Mouse (Mus musculus): Measurements from ENCODE around the gene Scly.

Gene Scly

DNA sequence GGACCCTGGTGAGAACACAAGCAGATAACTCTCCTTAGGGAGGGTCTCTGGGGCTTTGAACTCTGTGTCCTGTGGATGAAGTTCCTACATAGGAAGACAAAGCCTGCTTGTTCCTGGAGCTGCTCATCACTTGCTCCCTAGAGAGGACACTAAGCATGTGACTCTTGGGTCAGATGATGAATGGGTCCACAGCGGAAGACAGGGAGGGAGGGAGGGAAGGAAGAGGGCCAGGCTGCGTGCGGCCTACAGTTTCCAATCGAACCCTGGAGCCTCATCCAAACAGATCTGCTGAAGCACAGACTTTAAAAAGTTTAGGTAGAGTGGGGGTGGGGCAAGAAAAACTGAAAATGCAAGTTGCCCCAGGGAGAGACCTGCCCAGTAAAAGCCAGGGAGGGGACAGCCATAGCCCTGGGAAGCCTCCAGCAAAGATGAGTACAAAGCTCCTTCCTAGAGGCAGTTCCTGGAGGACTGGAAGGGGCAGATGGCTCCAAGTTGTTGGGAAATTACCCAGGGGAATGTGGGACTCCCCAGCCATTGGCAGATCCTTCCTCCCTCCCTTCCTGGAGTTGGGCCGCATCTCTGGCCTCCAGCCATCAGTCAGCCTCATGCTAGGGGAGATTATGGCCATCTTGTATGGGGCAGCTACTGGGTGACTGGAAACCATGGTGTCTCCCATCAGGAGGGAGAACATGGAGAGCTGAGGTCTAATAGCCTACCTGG, 1.7 kb downstream of the Scly start:
- in situ Hi-C loops (cut with MboI, MseI), result no loop called here

DNA sequence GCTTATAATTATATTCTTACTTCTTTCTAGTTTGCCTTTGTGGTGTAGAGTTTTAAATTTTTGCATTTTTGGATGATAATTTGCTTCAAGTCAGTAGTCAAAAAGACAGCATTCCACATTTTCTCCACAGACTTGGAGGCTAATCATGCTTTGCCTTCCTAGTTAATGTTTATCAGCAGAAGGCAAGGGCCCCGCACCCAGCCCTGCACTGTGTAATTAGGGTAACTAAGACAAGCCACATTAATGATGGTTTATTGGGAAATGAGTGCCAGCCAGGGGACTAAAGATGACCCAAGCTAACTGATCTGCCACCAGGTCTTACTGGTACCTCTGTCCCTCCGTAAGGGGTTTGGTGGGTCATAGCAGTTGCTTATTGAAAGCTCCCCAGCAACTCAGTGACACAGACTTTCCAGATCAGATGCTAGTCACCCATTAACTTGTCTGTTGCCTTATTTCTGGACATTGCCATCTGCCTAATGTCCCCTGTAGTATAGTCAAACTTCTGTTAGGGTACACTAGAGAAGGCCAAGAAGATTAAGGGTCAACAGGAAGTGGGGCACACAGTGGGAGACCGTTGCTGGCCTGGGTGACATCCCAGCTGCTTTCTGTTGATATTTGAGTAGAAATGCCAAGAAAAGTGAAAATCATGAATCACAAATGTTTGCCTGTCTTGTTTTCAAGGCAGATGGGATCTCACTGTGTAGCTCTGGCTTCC, 3.2 kb downstream of the Scly start:
- in situ Hi-C loops (cut with MboI, MseI), result no loop called here

DNA sequence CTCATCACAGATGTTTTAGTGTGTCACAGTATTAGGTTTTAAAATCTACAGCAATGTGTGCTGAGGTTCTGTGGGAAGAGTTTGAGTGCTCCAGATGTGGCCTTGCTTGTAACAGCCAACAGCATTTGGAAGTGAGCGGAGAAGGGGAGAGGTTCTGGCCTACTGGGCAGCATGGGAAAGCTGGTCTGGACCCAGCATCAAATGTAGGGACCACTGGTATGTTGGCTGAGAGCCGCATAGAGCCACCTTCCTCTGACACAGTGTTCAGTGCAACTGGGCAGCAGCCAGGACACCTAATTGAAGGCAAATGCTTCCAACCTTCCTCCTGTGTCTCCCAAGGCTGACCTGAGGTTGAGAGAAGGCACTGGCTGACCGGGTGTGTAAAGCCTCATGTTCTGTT, 3.9 kb downstream of the Scly start:
- in situ Hi-C loops (cut with MboI, MseI), result no loop called here

DNA sequence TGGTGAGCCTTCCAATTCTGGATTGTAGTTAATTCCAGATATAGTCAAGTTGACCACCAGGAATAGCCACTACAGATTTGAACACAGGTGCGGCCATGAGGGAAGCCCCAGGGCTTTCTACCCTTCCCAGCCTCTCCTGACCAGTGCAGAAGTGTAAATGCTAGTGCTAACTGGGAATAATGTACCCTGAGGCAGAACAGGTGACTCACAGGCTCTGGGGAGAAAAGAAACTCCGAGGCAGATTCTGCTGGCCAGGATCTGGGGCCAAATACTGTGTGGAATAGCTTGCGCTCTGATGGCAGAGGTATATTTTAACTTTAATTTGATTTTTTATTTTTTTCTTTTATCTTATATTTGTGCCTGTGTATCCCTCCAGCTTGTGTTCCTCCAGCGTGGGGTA, 6.5 kb downstream of the Scly start:
- in situ Hi-C loops (cut with MboI, MseI), result no loop called here

DNA sequence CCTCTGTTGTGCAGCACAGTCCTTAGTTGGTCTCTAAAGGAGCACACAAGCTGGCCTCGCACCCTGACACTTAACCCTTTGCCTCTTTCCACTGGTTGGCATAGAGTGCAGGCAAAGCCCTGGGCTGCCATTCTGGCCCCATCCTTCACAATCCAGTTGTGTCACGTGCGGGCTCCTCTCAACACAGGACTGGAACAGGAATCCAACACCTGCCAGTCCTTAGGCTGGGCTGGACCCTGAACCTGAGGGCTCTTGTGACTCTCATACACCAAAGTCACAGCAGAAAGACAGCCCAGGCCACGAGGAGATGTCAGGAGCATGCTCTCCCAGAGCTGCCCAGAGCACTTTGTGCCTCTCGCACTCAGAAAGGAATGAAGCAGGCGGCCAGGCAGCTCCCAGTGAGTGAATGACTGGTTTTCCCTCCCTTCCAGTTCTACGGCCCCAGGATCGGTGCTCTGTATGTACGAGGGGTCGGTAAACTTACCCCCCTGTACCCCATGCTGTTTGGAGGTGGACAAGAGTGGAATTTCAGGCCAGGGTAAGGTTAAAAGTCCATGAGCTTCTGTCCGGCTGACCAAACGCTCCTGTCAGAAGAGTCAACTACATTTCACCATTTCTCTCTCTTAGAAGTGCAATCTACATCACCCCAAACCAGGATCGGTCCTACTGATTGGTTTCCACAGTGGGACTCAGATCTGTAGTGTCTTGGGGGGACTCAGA, 11.4 kb downstream of the Scly start:
- in situ Hi-C loops (cut with MboI, MseI), result no loop called here

DNA sequence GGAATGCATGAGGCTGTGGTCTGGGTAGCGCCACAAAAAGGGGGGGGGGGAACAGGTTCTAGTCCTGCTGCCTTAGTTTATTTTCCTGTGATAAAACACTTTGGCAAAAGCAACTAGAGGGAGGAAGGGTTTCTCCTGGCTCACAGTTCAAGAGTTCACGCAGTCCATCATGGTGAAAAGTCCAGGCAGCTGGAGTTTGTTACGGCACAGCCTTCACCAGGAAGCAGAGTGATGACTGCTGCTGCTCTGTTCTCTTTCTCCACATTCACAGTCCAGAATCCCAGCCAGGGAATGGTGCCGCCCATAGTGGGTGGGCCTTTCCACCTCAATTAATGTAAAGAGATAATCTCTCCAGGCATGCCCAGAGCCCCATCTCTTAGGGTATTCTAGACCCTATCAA, 14.1 kb downstream of the Scly start:
- in situ Hi-C loops (cut with MboI, MseI), result no loop called here

DNA sequence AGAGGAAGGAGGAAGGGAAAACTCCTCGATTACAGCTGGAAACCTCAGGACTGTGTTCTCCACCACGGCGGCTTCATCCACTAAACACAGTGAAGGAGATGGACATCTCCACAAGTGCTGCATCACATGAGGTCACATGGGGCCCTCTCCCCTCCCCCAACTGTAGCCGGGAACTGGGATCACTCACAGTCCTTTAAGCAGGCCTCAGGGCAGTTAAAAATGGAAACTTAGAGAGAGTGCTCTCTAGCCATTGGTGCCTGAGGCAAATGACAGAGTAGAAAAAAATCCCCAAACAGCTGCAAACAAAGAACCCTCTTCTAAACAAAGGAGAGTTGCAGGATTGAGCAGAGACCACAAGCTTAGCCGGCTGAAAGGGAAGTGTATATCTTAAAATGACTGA, 15.1 kb downstream of the Scly start:
- in situ Hi-C loops (cut with MboI, MseI), result no loop called here

DNA sequence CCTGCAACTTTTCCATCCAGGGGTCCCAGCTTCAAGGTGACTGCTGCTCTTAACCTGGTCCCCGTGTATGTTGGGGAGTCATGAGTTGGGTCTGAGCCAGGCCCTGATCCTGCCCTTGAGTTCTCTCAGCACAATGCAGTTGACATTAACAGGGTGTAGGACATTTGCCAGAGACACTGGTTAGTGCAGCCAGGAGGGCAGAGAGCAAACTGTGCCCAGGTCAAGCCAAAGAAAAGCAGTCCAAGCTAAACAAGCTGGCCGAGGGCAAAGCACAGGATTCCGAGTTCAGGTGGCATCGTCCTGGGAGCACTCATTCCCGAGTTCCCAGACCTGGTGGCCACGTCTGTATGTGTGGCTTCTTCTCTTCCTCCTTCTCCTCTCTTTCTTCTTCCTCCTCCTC, 19.5 kb downstream of the Scly start:
- in situ Hi-C loops (cut with MboI, MseI), result no loop called here

DNA sequence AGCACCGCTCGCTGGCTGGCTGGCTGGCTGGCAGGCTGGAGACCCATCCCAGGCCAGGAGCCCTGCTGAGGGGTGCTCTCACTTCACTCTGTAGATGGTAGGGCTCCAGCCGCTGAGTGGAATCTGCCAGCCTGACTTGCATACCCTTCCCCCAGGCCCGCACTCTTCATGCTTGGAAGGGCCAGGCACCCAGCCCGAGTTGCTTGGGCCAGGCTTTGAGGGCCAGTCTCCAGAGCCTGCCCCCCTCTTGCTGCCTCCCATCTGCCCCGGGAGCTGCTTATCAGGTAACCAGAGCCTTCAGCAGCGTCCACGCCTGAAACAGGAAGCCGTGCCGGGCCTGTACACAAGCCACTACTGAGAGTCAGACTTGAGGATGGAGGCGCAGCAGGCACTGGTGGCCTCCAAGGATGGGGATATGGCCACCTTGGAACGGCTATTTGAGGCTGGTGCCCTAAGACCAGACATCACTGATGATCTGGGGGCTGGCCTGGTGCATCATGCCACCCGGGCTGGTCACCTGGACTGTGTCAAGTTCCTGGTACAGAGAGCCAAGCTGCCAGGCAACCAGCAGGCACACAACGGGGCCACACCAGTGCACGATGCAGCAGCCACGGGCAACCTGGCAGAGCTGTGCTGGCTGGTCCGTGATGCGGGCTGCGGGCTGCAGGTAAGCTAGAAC, 23.8 kb downstream of the Scly start, which contains the start of gene Espnl:
Gene Espnl (plus strand): TSS at position 316 of the 679 bp plus-strand sequence.
- in situ Hi-C loops (cut with MboI, MseI), result no loop called here

DNA sequence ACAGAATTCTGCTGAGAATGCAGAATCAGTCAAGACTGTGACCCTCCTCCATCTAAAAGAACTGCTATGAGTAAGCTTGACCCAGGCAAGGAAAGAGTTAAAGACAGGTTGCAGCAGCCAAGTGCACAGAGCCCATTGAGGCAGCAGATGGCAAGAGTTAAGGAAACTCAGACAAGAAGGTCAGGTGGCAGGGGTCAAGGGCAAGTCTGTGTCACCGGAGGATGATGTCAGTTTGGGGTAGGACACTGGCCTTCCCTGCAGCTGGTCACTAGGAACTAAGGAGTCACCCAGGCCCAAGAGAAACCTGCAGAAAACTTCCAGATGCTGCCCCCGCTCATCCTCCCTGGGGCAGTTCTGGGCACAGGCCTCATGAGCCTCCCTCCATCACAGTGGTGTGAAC, 26.5 kb downstream of the Scly start:
- in situ Hi-C loops (cut with MboI, MseI), result no loop called here

DNA sequence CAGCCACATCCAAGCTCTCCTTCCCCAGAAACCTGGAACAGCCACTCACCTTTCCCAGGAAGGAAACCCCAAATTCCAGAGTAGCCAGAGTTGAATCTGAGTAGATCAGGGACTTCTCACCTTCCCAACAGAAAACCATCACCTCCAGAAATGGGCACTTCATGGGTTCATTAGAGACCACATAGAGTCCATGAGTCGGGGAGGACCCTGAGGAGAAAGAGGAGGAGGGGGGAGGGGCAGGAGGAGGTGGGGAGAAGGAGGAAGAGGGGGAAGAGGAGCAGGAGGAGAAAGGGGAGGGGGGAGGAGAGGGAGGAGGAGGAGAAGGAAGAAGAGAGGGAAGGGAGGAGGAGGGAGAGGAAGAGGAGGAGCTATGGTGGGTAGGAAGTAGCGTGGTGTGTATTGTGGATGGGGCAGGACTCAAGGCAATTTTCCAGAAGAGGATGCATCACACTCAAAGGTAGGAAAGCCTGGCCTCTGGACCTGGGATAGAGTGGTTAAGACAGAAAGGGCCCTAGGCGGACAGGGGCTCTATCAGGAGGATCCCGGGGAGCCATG, 27.4 kb downstream of the Scly start:
- in situ Hi-C loops (cut with MboI, MseI), result no loop called here

DNA sequence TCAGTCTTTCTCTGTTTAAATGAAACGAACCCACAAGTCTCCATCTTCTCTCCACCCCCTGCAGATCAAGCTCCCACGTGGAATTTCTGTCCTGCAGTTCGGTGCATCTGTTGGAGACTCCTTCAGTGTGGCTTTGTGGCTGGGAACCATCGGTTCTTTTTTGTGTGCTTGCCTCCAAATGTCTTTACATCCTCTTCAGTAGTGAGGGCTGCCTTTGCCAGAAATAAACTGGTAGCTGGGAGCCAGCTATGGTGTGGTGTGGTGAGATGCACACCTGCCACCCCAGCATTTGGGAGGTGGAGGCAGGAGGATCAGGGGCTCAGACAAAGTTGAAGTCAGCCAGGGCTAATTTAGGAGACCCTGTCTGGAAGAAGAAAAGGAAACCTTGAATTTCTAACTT, 34.0 kb downstream of the Scly start:
- in situ Hi-C loops (cut with MboI, MseI), result loop anchor here in 1 of 2 experiments (10.0 kb wide), 1 partner anchor 1947 kb away; no protein-coding TSS in a partner anchor

DNA sequence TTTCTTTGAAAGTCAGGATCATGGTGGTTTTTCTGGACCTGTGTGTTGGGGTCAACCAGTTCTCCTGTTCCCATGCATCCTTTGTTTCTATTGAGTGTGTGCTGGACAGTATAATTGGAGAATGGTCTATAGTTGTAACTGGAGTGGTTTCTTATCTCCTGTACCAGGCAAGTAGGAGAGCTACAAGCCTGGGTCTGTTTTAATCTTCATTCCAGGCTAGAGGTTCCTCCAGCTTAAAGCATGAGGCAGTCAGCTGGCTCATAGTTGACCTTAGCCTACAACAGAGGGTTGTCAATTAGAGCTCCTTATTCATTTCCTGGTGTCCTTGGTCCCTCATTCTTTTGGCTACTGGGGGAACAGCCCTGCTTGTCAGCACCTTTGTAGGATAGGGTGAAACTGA, 35.4 kb downstream of the Scly start:
- in situ Hi-C loops (cut with MboI, MseI), result loop anchor here in 1 of 2 experiments (10.0 kb wide), 1 partner anchor 1949 kb away; no protein-coding TSS in a partner anchor

DNA sequence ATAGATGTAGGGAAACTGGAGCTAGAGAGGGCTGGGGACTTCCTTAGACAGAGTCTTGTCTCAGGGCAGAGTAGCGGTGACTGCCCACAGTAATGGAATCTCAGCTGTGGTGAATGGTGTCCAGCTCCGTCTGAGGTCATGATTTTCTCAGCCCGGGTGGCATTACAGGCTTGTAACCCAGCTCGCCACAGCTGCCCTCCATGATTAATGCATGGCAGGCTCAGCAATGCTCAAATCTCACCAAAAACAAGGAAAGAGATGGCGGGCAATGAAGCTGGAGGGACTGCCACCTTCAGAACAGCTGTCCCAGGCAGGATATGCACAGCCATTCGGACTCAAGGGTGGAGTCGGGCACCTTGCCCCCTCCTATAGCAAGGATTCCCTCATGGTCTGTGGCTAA, 39.2 kb downstream of the Scly start:
- in situ Hi-C loops (cut with MboI, MseI), result loop anchor here in 1 of 2 experiments (10.0 kb wide), 1 partner anchor 1953 kb away; no protein-coding TSS in a partner anchor

DNA sequence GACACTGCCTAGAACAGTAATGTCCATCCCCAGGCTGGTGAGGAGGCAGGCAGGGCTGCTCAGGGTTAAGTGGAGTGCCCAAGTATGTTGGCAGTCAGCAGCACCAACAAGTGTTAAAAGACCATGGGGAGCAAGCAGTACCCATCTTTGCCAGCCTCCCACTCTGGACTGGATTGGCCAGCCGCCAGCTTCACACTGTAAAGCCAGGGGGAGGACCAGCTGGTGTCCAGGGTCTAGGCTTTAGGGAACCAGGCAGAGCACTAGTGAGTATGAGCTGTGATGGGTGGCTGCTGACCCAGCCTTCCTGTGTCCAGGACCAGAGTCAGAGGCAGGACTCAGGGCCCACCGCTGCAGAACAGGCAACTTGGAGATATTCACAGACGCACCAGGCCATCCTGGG, 45.9 kb downstream of the Scly start:
- in situ Hi-C loops (cut with MboI, MseI), result loop anchor here in 1 of 2 experiments (10.0 kb wide), 1 partner anchor 369 kb away; no protein-coding TSS in a partner anchor

DNA sequence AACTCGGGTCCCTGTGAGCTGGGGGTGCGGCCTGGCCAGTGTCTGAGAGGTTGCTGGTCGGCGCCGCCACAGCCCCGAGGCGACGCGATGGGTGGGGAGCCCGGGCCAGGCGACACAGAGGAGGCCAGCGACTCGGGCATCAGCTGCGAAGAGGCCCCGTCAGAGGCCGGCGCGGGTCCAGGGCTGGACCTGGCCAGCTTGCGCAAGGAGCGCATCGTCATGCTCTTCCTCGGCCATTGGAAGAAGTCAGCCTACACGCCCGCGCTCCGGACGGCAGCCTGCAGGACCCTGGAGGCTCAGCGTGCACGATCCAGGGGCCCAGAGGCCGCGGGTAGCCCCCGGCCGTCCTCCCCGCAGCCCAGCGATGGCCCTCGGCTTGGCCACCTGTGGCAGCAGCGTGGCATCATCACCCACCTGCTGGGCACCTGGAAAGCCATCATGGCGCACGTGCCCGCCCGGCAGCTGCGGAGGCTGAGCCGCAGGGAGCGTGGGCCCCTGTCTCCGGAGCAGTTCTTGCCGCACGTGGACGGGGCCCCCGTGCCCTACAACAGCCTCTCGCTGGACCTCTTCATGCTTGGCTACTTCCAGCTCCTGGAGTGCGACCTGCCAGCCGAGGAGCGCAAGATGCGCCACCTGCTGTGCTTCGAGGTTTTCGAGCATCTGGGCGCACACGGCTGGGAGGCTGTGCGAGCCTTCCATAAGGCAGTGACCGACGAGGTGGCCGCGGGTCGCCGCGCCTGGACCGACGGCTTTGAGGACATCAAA, 47.0 kb downstream of the Scly start:
- in situ Hi-C loops (cut with MboI, MseI), result loop anchor here (5.0 to 10.0 kb wide), 2 partner anchors 370 to 378 kb away; partner anchors contain the start of gene Rab17 (in 1 of the 2)

DNA sequence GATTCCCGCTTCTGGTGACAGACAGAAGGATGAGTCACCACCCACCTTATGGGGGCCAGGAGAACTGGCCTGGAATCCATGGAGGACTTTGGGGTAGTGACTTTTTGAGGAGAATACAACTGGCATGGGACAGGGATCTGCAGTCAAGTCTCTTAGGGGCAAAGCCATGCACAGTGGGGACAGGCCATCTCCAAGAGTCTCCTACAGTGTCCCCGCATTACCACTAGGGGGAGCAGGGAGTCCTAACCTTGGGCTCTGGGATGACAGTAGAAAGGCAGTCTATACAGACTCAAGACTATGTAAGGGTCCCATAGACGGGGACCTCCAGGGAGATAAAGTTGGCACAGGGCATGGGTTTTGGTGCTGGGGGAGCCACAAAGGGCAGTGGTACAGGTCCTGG, 48.8 kb downstream of the Scly start:
- in situ Hi-C loops (cut with MboI, MseI), result loop anchor here (5.0 to 10.0 kb wide), 2 partner anchors 372 to 380 kb away; partner anchors contain the start of gene Rab17 (in 1 of the 2)

DNA sequence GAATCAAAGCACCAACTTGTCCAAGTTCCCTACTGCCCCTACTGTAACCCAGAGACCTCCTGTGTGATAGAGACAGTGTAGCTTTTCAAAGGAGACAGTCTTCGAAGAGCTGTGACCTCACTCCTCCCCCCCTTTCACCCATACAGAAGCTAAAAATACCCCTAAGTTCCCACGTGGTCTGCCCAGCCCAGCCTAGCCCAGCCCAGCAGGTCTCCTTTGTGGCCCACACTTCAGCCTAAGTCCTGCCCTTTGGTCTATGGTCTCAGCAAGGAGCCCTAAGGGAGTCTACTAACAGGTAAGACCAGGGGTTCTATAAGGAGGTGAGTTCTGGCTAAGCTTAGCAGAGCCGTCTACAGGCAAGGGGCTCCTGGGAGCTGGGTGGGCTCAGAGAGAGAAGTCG, 52.7 kb downstream of the Scly start, which contains the start of gene Klhl30:
Gene Klhl30 (plus strand): TSS at position 176 of the 400 bp plus-strand sequence.
- in situ Hi-C loops (cut with MboI, MseI), result no loop called here

DNA sequence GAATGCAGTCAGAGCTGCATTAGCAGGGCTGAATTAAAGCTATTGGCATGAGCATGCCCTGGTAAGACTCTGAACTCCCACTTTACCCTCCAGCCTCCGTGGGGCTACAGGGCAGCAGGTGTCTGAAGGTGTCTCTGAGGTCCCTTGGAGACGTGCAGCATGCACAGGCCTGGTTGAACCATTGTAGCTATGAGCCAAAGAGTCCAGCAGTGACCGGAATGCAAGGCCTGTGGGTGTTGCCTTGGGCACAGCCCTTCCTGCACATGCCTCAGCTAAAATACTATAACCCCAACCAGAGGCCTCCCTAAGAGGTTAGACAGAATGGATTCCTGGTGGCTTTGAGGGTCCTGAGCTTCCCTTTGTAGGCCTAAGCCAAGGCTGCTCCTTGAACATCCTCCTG, 53.1 kb downstream of the Scly start:
- in situ Hi-C loops (cut with MboI, MseI), result no loop called here

DNA sequence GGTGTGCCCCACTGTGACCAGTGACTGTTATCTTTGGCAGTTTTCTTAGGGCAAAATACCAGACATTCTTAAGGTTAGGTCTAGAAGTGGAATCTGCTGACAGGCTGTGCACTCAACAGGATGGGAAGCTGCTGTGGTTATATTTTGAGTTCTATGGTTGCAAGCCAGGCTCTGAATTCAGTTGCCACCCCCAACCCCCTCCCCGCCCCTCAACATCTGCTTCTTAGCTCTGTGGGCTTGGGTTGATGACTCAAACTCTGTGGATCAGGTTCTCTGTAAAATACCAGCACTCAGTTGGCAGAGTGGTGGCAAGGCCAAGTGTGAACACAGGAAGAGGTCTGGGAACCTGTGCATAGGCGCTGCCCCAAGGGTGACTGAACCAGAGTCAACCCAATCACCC, 54.1 kb downstream of the Scly start:
- in situ Hi-C loops (cut with MboI, MseI), result no loop called here

Data from T-helper 17 cell (primary cell).